Mouse (Mus musculus) heart, adult 9 months (tissue): ENCODE results near the gene Fkbp5.
"Not testable (repeated sequence)": the region's sequence is repeated elsewhere in the genome, so short reads cannot be mapped to it uniquely, and the experiment has no call there.

Experiments used
- DNase-seq, 2 experiments: peaks; one replicate each; pipeline ENCODE4 v3.0.0; 2022; ENCODE audit warnings: low spot score in 2 of 2

Gene Fkbp5

GRCm38 (mm10) chr17:28419636-28420035 is 97.7 kb downstream of the Fkbp5 start:
- peak; percentile 13 to 15 for DNase-seq

- DNase-seq, result no peak
These were observed 98.4 kb downstream of the Fkbp5 start for GRCm38 (mm10) chr17:28418954-28419353.

DNA sequence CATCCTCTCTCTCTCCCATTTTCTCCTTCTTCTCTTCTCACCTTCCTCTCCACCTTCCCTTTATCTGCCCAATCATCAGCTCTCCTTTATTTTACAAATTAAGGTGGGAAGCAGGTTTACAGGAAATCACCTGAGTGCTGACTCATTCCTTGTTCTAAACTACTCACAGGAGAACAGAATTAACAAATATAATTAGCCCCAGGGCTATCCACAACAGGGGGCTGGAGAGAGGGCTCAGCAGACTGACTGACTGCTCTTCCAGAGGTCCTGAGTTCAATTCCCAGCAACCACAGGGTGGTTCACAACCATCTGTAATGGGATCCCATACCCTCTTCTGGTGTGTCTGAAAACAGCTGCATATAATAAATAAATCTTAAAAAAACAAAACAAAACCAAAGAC is 98.8 kb downstream of the Fkbp5 start:
- DNase-seq, result not testable (repeated sequence)

GRCm38 (mm10) chr17:28417771-28418170 is 99.6 kb downstream of the Fkbp5 start:
- no peak for DNase-seq

- no peak for DNase-seq
These were observed 102.1 kb downstream of the Fkbp5 start for GRCm38 (mm10) chr17:28415271-28415670.

GRCm38 (mm10) chr17:28411381-28411960 is 105.9 kb downstream of the Fkbp5 start:
- no peak for DNase-seq

DNA sequence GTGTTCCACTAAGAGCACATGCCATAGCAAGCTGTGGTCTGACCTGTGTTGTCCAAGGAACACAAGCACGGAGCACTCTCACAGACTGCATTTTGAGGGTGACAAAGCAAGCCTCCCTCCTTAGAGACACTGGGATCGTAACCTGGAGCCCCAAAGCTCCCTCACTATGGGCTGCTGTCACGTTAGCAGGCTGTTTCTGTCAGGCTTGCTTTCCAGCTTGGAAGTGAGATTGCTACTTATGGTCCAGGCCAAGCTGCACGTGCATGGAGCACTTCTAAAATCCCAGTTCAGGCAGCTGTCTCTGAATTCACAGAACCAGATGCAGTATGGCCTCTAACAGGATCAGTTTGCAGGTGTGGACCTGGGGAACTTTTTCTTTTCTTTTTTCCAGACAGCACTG is 106.6 kb downstream of the Fkbp5 start:
- DNase-seq, result no peak

DNA sequence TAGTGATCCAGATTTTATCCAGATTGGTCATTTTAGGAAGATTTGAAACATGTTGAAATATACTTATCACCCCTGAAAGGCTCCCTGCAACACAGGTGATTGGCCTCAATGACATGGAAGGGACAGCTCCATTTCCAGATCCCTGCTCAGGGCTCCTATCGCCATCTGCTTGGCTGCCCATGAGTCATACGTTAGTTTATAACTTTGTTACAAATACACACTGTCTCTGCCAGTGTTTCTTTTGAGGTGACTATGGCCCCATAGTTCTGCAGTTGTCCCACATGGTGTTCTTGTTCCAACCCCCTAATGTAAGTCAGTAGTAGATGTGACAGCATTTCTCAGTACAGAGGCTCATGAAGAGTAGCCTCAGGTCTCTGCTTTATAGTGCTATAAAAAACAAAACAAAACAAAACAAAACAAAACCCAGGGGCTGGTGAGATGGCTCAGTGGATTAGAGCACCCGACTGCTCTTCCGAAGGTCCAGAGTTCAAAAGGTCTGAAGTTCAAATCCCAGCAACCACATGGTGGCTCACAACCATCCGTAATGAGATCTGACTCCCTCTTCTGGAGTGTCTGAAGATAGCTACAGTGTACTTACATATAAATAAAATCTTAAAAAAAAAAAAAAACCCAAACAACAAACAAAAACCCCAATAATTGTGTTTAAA is 108.9 kb downstream of the Fkbp5 start:
- DNase-seq, result no peak

GRCm38 (mm10) chr17:28407418-28408250 is 109.7 kb downstream of the Fkbp5 start:
- DNase-seq, result peak; percentile 54 to 76

DNA sequence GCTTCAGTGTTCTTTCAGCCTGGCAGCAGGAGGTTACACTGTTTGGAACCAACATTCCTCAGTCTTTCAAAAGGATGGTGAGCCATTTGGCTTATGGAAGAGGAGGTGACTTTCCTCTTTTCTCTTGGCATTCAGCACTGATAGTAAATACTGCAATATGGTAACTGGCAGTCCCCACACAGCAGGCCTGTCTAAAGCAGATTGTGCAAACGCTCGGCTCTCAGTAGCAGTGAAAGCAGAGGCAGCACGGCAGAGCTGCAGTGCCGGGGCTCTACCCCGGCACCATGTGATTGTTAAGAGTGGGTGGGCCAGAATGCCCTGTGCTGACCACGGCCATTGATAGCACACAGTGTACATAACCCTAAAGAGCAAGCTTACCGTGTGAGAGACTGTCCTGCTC is 110.9 kb downstream of the Fkbp5 start:
- DNase-seq, result no peak

GRCm38 (mm10) chr17:28404745-28405144 is 112.6 kb downstream of the Fkbp5 start:
- not testable (repeated sequence) for DNase-seq

GRCm38 (mm10) chr17:28404301-28404700 is 113.0 kb downstream of the Fkbp5 start:
- DNase-seq, result no peak

DNA sequence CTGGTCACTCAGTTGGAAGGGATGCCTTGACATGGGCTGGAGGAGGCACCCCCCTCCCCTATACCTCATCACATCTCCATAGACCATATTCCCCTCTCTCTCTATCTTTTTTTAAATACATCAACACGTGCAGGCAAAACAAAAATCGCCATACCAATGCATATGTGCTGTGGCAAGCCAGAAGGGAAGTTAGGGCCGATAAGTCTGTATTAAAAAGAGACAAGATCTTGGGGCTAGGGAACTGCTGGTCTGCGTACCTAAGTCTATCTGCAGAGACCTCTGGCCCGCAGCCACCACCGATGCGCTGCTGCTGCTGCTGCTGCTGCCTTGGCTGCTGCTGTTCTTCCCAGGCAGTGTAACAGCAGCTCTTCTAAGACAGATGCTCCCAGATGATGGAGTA is 122.3 kb downstream of the Fkbp5 start:
- no peak for DNase-seq

DNA sequence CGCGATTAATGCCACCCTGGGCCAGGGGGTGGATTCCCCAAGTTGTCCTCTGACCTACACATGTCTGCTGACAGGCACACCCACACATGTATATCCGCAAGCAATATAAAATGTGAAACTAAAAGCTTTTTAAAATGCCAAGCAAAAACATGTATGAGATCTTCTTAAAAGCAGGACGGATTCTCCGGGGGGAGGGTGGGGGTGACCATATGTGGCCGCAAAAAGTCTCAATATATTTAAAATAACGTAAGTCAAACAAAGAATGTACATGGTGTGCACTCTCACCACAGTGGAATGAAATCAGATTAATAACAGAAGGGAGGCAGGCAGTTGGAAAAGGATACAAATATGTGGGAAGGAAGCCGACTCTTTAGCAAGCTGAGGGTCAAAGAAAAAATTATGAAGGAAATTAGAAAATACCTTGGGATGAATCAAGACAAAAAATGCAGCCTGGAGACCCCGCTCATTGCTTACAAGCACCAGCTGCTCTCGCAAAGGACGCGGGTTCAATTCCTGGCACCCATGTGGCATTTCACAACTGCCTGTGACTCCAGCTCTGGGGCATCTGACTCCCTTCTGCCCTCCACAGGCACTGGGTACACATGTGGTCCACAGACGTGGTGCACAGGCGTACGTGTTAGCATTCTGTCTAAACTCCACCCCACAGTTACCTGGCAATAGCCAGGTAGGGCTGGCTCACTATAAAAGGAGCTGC is 123.1 kb downstream of the Fkbp5 start:
- no peak for DNase-seq

GRCm38 (mm10) chr17:28391568-28392432 is 125.5 kb downstream of the Fkbp5 start:
- DNase-seq, result no peak

DNA sequence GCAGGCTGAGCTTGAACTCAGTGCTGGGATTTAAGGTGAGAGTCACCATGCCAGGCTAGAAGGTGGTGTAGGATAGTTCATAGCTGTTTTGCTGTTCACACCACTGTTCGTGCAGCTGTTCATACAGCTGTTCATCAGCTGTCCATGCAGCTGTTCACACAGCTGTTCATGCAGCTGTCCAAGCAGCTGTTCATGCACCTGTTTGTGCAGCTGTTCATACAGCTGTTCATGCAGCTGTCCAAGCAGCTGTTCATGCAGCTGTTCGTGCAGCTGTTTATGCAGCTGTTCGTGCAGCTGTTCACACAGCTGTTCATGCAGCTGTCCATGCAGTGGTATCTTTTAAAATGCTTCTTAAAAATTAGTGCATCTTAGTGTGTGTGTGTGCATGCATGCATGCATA is 128.8 kb downstream of the Fkbp5 start:
- no peak for DNase-seq

GRCm38 (mm10) chr17:28386150-28386905 is 131.0 kb downstream of the Fkbp5 start:
- peak in 1 of 2 experiments; percentile 69 for DNase-seq

DNA sequence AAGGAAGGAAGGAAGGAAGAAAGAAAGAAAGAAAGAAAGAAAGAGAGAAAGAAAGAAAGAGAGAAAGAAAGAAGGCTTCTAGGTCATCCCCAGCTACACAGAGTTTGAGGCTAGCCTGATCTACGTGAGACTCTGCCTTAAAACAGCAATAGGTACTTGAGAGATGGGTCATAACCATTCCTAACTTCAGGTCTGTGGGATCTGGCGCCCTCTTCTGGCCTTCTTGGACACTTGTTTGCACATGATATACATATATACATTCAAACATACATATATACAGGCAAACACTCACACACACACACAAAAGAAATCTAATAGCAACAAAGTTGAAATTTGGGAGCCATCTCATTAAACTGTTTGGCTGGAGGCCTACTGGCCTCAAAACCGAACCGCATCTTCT is 133.0 kb downstream of the Fkbp5 start:
- no peak for DNase-seq

DNA sequence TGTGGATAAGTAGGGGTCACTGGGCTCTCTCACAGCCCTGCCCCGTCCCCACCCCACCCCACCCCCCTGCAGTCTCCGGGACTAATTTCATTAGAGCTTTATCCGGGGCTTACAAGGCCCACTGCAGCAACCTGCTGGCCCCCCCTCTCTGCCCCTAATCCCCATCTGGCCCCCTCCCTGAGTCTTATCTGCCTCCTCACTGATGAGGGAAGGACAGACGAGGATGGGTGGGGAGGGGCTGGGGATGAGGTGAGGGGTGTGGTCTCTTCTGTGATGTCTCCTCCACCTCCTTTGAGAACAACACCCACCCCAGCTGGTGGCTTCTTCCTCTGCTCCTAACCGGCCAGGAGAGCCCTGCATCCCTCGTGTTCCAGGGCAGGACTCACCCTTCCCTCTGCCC is 137.1 kb downstream of the Fkbp5 start:
- DNase-seq, result no peak

DNA sequence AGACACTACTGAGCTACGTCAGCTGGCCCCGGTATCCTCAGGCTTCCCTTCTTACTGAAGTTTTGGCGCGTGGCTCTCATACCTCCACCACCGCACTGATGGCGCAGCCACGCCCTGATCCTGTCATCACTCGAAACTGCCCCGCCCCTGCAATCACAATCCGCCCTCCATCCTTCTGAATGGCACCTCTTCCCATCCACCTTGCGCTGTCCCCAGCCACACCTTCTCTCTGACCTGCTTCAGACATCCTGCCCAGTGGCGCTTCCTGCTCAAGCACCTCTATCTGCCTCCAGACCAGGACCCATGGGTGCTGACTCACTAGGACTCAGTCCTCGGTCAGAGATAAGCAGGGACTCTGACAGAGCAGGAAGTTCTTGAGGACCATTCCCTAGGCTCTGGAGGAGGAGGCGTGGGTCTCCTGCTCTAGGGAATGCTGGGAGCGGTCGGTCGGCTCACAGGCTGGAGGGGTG is 141.7 kb downstream of the Fkbp5 start:
- no peak for DNase-seq
